Mouse (Mus musculus): ENCODE results near the gene Stoml2. TPM values are rescaled to one million over a fixed set of nuclear protein-coding genes. Genes with fewer than 3 reads are reported as not detected.

Gene Stoml2
- polyA plus RNA-seq, 1 experiment from 2014 or later: 346 TPM

- Histone ChIP-seq H3K9me3 (replicated peaks) (no peaks in the 10 kb centered on the region), H3K9ac (no peak overlapping the region), H3K27ac (no peak overlapping the region), H3K36me3 (no peaks in the 10 kb centered on the region), H3K27me3 (no peaks in the 10 kb centered on the region), H3K4me2 (peak overlapping the region; percentile 85), H3K4me1 (peaks cover 27% of the 10 kb centered on the region), H3K4me3 (replicated peaks) (no peak overlapping the region)
- no peak for ATAC-seq (replicated peaks; ENCODE audit: low FRiP score)
- 67% methylated on average over 5 of the region's 5 CpGs for WGBS
These were observed 15.1 kb upstream of the Stoml2 start for GRCm38 (mm10) chr4:43046607-43047006.

GRCm38 (mm10) chr4:43045659-43046302, 14.3 kb upstream of the Stoml2 start, which contains the start of gene Fam214b:
TSS of gene Fam214b (minus strand) at chr4:43046220.
- Histone ChIP-seq H3K36me3 (no peaks in the 10 kb centered on the region), H3K4me2 (peak within 1 kb of the TSS; percentile 85), H3K27ac (peak within 1 kb of the TSS; percentile 81), H3K4me1 (peaks cover 29% of the 10 kb centered on the region), H3K9me3 (replicated peaks) (no peaks in the 10 kb centered on the region), H3K4me3 (replicated peaks) (peak within 1 kb of the TSS; percentile 65), H3K9ac (peak within 1 kb of the TSS; percentile 52), H3K27me3 (no peaks in the 10 kb centered on the region)
- under 1% methylated on average over 33 of the region's 33 CpGs for WGBS
- ATAC-seq (replicated peaks; ENCODE audit: low FRiP score): peak; percentile 95

GRCm38 (mm10) chr4:43045285-43045658, 13.8 kb upstream of the Stoml2 start:
- peak overlapping the region; percentile 65 for H3K4me3 ChIP-seq (replicated peaks)
- H3K27ac ChIP-seq: peak overlapping the region; percentile 72
- peaks cover 32% of the 10 kb centered on the region for H3K4me1 ChIP-seq
- H3K4me2 ChIP-seq: peak overlapping the region; percentile 85
- H3K27me3 ChIP-seq: no peaks in the 10 kb centered on the region
- H3K9me3 ChIP-seq (replicated peaks): no peaks in the 10 kb centered on the region
- H3K36me3 ChIP-seq: no peaks in the 10 kb centered on the region
- ATAC-seq (replicated peaks; ENCODE audit: low FRiP score): no peak; the same call in none of the 2 replicates
- peak overlapping the region; percentile 44 for H3K9ac ChIP-seq
- WGBS: 4% methylated on average over 13 of the region's 13 CpGs

- ATAC-seq (replicated peaks; ENCODE audit: low FRiP score): no peak
- Histone ChIP-seq H3K36me3 (no peaks in the 10 kb centered on the region), H3K4me3 (replicated peaks) (peak overlapping the region; percentile 65), H3K9ac (no peak overlapping the region), H3K27me3 (no peaks in the 10 kb centered on the region), H3K27ac (peak overlapping the region; percentile 72), H3K4me2 (peak overlapping the region; percentile 85), H3K9me3 (replicated peaks) (no peaks in the 10 kb centered on the region), H3K4me1 (peaks cover 38% of the 10 kb centered on the region)
- 17% methylated on average over 4 of the region's 4 CpGs for WGBS
These were observed 13.2 kb upstream of the Stoml2 start for GRCm38 (mm10) chr4:43044673-43045072.

- no peaks in the 10 kb centered on the region for H3K36me3 ChIP-seq
- no peaks in the 10 kb centered on the region for H3K9me3 ChIP-seq (replicated peaks)
- peaks cover 46% of the 10 kb centered on the region for H3K4me1 ChIP-seq
- H3K27me3 ChIP-seq: no peaks in the 10 kb centered on the region
- H3K9ac ChIP-seq: 0 out of 2 replicates have a peak overlapping the region, but pooled peaks have one; percentile 3
- peak overlapping the region; percentile 65; the same call in 1 of the 2 replicates for H3K4me3 ChIP-seq (replicated peaks)
- WGBS: 21% methylated on average over 7 of the region's 7 CpGs
- peak overlapping the region; percentile 72 for H3K27ac ChIP-seq
- H3K4me2 ChIP-seq: peak overlapping the region; percentile 85
- ATAC-seq (replicated peaks; ENCODE audit: low FRiP score): no peak
These were observed 12.3 kb upstream of the Stoml2 start for GRCm38 (mm10) chr4:43043644-43044357.

GRCm38 (mm10) chr4:43040881-43041547, 9.5 kb upstream of the Stoml2 start:
- Histone ChIP-seq H3K9ac (no peak overlapping the region), H3K36me3 (peaks cover 8% of the 10 kb centered on the region), H3K4me3 (replicated peaks) (no peak overlapping the region), H3K4me1 (peaks cover 51% of the 10 kb centered on the region), H3K4me2 (no peak overlapping the region), H3K9me3 (replicated peaks) (no peaks in the 10 kb centered on the region), H3K27me3 (no peaks in the 10 kb centered on the region), H3K27ac (peak overlapping the region; percentile 45)
- 66% methylated on average over 9 of the region's 9 CpGs for WGBS
- ATAC-seq (replicated peaks; ENCODE audit: low FRiP score): no peak

- Histone ChIP-seq H3K4me2 (peak overlapping the region; percentile 86), H3K36me3 (peaks cover 16% of the 10 kb centered on the region), H3K9me3 (replicated peaks) (no peaks in the 10 kb centered on the region), H3K4me1 (peaks cover 45% of the 10 kb centered on the region), H3K27me3 (no peaks in the 10 kb centered on the region), H3K9ac (peak overlapping the region; percentile 73), H3K4me3 (replicated peaks) (peak overlapping the region; percentile 69), H3K27ac (peak overlapping the region; percentile 79)
- 0% methylated on average over 25 of the region's 25 CpGs for WGBS
- peak; percentile 98 for ATAC-seq (replicated peaks; ENCODE audit: low FRiP score)
These were observed 8.6 kb upstream of the Stoml2 start for GRCm38 (mm10) chr4:43040114-43040572.

- Histone ChIP-seq H3K9ac (peak overlapping the region; percentile 73), H3K27me3 (no peaks in the 10 kb centered on the region), H3K4me2 (peak overlapping the region; percentile 86), H3K4me3 (replicated peaks) (peak overlapping the region; percentile 69), H3K9me3 (replicated peaks) (no peaks in the 10 kb centered on the region), H3K36me3 (peaks cover 19% of the 10 kb centered on the region), H3K4me1 (peaks cover 40% of the 10 kb centered on the region), H3K27ac (peak overlapping the region; percentile 79)
- ATAC-seq (replicated peaks; ENCODE audit: low FRiP score): peak; percentile 33
- 1% methylated on average over 11 of the region's 11 CpGs for WGBS
These were observed 8.1 kb upstream of the Stoml2 start for GRCm38 (mm10) chr4:43039609-43040008.

- Histone ChIP-seq H3K36me3 (peaks cover 27% of the 10 kb centered on the region), H3K9ac (peak overlapping the region; percentile 73), H3K4me3 (replicated peaks) (peak overlapping the region; percentile 69), H3K4me1 (peaks cover 32% of the 10 kb centered on the region), H3K9me3 (replicated peaks) (no peaks in the 10 kb centered on the region), H3K27ac (peak overlapping the region; percentile 79; the same call in 1 of the 2 replicates), H3K27me3 (no peaks in the 10 kb centered on the region), H3K4me2 (peak overlapping the region; percentile 86)
- WGBS: 53% methylated on average over 15 of the region's 15 CpGs
- ATAC-seq (replicated peaks; ENCODE audit: low FRiP score): no peak
These were observed 7.3 kb upstream of the Stoml2 start for GRCm38 (mm10) chr4:43038567-43039495.

- WGBS: 73% methylated on average over 4 of the region's 4 CpGs
- Histone ChIP-seq H3K9ac (no peak overlapping the region), H3K4me1 (peaks cover 26% of the 10 kb centered on the region)
These were observed 6.5 kb upstream of the Stoml2 start for GRCm38 (mm10) chr4:43037860-43038566.

GRCm38 (mm10) chr4:43036356-43036755, 4.8 kb upstream of the Stoml2 start:
- peaks cover 35% of the 10 kb centered on the region for H3K36me3 ChIP-seq
- WGBS: 81% methylated on average over 10 of the region's 10 CpGs
- H3K27me3 ChIP-seq: no peaks in the 10 kb centered on the region
- H3K4me2 ChIP-seq: no peak overlapping the region
- no peak overlapping the region for H3K9ac ChIP-seq
- no peaks in the 10 kb centered on the region for H3K9me3 ChIP-seq (replicated peaks)
- no peak overlapping the region for H3K27ac ChIP-seq
- peaks cover 33% of the 10 kb centered on the region for H3K4me1 ChIP-seq
- ATAC-seq (replicated peaks; ENCODE audit: low FRiP score): no peak
- H3K4me3 ChIP-seq (replicated peaks): no peak overlapping the region

More at GRCm38 (mm10) chr4:43037860-43038566, 6.5 kb upstream of the Stoml2 start:
- no peak for ATAC-seq (replicated peaks; ENCODE audit: low FRiP score)
- no peak overlapping the region for H3K27ac ChIP-seq
- H3K27me3 ChIP-seq: no peaks in the 10 kb centered on the region
- no peak overlapping the region for H3K4me2 ChIP-seq
- H3K9me3 ChIP-seq (replicated peaks): no peaks in the 10 kb centered on the region
- H3K36me3 ChIP-seq: peaks cover 35% of the 10 kb centered on the region
- no peak overlapping the region for H3K4me3 ChIP-seq (replicated peaks)
